Mouse (Mus musculus) liver, adult 2 months (tissue): Measurements from ENCODE around the gene Eapp. TPM values are rescaled to one million over a fixed set of nuclear protein-coding genes. Genes with fewer than 3 reads are reported as not detected.

Experiments
- DNase-seq: peaks from one replicate; pipeline ENCODE4 v3.0.0-alpha.2; 2011; ENCODE audit warnings: low read depth, low spot score; ENCODE audit errors: extremely low read depth
- H3K27ac ChIP-seq: fragments of 200-500 bp; replicated peaks from 2 replicates; pipeline ENCODE4 v1.5.1; 2012; ENCODE audit warnings: low read depth, mild to moderate bottlenecking, control low read depth, inconsistent platforms, low read length; ENCODE audit not compliant: insufficient read depth
- H3K27me3 ChIP-seq: fragments of 200-500 bp; 2 replicates; pipeline ENCODE4 v1.6.1; 2012; ENCODE audit warnings: mild to moderate bottlenecking, moderate library complexity, low read length, inconsistent platforms; ENCODE audit not compliant: control insufficient read depth, insufficient read depth
- H3K36me3 ChIP-seq: fragments of 200-500 bp; 2 replicates; pipeline ENCODE4 v1.6.1; 2012; ENCODE audit warnings: low read length, inconsistent platforms; ENCODE audit not compliant: control insufficient read depth, insufficient read depth
- H3K4me1 ChIP-seq: fragments of 200-500 bp; 2 replicates; pipeline ENCODE4 v1.6.1; 2011; ENCODE audit warnings: low read length; ENCODE audit not compliant: control insufficient read depth, insufficient read depth
- H3K4me3 ChIP-seq: fragments of 200-500 bp; 2 replicates; pipeline ENCODE4 v1.5.1; 2011; ENCODE audit warnings: low read depth, mild to moderate bottlenecking, control low read depth, low read length, moderate library complexity; ENCODE audit not compliant: insufficient read depth
- H3K79me2 ChIP-seq: fragments of 200-500 bp; 2 replicates; pipeline ENCODE4 v1.6.1; 2012; ENCODE audit warnings: inconsistent platforms, mild to moderate bottlenecking, low read length, moderate library complexity; ENCODE audit not compliant: control insufficient read depth, insufficient read depth
- H3K9ac ChIP-seq: fragments of 200-500 bp; 2 replicates; pipeline ENCODE4 v1.6.1; 2012; ENCODE audit warnings: low read depth, mild to moderate bottlenecking, control low read depth, inconsistent platforms, low read length
- CTCF ChIP-seq: fragments of 200-500 bp; IDR thresholded peaks from 2 replicates; pipeline ENCODE4 v1.5.1; 2011; ENCODE audit warnings: low read depth, low read length, control low read depth
- POLR2A ChIP-seq: fragments of 200-500 bp; IDR thresholded peaks from 2 replicates; pipeline ENCODE4 v1.6.1; 2011; ENCODE audit warnings: low read length, control low read depth; ENCODE audit not compliant: insufficient read depth; ENCODE audit errors: extremely low read depth
- WGBS: fragments of 180-500 bp; shearing (Covaris S2); methylation state at CpG from one replicate; pipeline ENCODE4 v1.1.7; 2018; 5-methylcytosine and 5-hydroxymethylcytosine counted together
- polyA plus RNA-seq: library from polyadenylated mRNA; depleted of rRNA; stranded (reverse); fragments of >200 nt; gene quantifications from 2 replicates; pipeline ENCODE4 v1.2.3, GENCODE M21; 2012
- total RNA-seq: library from RNA; depleted of rRNA; stranded (reverse); fragments of >200 nt; gene quantifications from 2 replicates; pipeline ENCODE4 v1.2.3, GENCODE M21; 2014

Gene Eapp
- total and polyA plus RNA-seq, 2 experiments = 17.1 to 24.6 TPM

- Histone ChIP-seq H3K27me3 (no peaks in the 10 kb centered on the region), H3K4me3 (peak overlapping the region; percentile 99), H3K9ac (no peak overlapping the region), H3K4me1 (no peaks in the 10 kb centered on the region), H3K79me2 (no peaks in the 10 kb centered on the region), H3K36me3 (peaks cover 5% of the 10 kb centered on the region; the same call in 1 of the 2 replicates), H3K27ac (peak overlapping the region; percentile 89)
- TF ChIP-seq CTCF (no peak), POLR2A (peak; percentile 99)
- DNase-seq = peak; percentile 88
- WGBS = under 1% methylated on average over 32 of the region's 32 CpGs
Observed at GRCm38 (mm10) chr12:54696242-54697002, 725 bp upstream of the Eapp start.

GRCm38 (mm10) chr12:54694847-54695510 lies 718 bp downstream of the Eapp start:
- H3K9ac ChIP-seq = peak overlapping the region; percentile 99
- no peak for TF ChIP-seq CTCF
- no peak for TF ChIP-seq POLR2A
- H3K4me1 ChIP-seq = no peaks in the 10 kb centered on the region
- peak overlapping the region; percentile 99 for H3K4me3 ChIP-seq
- no peak for DNase-seq
- H3K27me3 ChIP-seq = no peaks in the 10 kb centered on the region
- peak overlapping the region; percentile 96 for H3K27ac ChIP-seq
- 37% methylated on average over 12 of the region's 12 CpGs for WGBS
- H3K79me2 ChIP-seq = no peaks in the 10 kb centered on the region
- peaks cover 12% of the 10 kb centered on the region; the same call in 1 of the 2 replicates for H3K36me3 ChIP-seq

DNA sequence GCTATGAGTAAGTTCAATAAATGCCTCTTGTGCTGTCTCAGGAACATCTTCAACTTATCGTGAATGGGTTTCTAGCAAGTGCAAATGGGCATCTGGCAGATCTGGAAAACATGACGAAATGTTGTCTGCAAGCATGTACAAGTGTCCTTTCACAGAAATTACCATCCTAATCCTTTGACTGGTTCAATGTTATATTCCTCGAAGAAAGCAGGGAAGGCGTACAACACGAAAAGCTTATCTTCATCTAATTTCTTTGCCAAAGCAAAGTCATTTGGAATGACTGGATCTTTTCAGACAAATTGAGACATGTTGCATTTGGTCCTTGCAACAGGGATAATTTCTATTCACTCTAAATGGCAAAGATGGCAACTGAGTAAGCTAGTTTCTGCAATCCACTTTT lies 6.6 kb downstream of the Eapp start:
- TF ChIP-seq POLR2A (no peak), CTCF (no peak)

DNA sequence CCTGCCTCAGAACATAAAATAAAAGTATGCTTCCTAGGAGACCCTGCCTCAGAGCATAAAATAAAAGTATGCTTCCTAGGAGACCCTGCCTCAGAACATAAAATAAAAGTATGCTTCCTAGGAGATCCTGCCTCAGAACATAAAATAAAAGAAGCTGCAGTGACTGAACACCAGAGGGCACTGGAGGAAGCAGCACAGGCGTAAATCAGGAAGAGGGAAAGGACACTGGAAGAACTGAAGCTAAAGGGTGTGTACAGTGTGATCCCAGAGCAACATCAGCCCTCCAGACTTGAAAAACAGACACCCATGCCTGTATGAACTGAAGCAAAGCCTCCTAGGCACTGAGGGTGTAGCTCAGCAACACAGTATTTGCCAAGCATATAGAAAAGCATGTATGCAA lies 12.5 kb downstream of the Eapp start:
- no peaks in the 10 kb centered on the region for H3K79me2 ChIP-seq
- WGBS = 42% methylated on average over 1 of the region's 1 CpGs
- no peak overlapping the region for H3K9ac ChIP-seq
- peaks cover 34% of the 10 kb centered on the region for H3K36me3 ChIP-seq
- H3K27me3 ChIP-seq = no peaks in the 10 kb centered on the region
- TF ChIP-seq POLR2A (no peak), CTCF (peak; percentile 47; the same call in 1 of the 2 replicates)
- no peak overlapping the region for H3K4me3 ChIP-seq
- no peak for DNase-seq
- no peaks in the 10 kb centered on the region for H3K4me1 ChIP-seq
- H3K27ac ChIP-seq = no peak overlapping the region

More for the DNA sequence above, 6.6 kb downstream of the Eapp start:
- H3K36me3 ChIP-seq = peaks cover 47% of the 10 kb centered on the region
- no peaks in the 10 kb centered on the region for H3K27me3 ChIP-seq
- no peak overlapping the region for H3K27ac ChIP-seq
- H3K9ac ChIP-seq = no peak overlapping the region
- H3K4me1 ChIP-seq = no peaks in the 10 kb centered on the region
- no peak for DNase-seq
- H3K4me3 ChIP-seq = no peak overlapping the region
- 95% methylated on average over 5 of the region's 5 CpGs for WGBS
- no peaks in the 10 kb centered on the region for H3K79me2 ChIP-seq

GRCm38 (mm10) chr12:54676709-54677108 lies 19.0 kb downstream of the Eapp start:
- Histone ChIP-seq H3K36me3 (peaks cover 51% of the 10 kb centered on the region), H3K27ac (no peak overlapping the region), H3K4me1 (no peaks in the 10 kb centered on the region), H3K27me3 (no peaks in the 10 kb centered on the region), H3K9ac (no peak overlapping the region), H3K79me2 (no peaks in the 10 kb centered on the region), H3K4me3 (no peak overlapping the region)
- DNase-seq = no peak
- no peak for TF ChIP-seq CTCF
- no peak for TF ChIP-seq POLR2A
- WGBS = 94% methylated on average over 9 of the region's 9 CpGs
